Mouse (Mus musculus) kidney, adult 8-10 months (tissue): ENCODE measurements around the gene Cetn4.
A peak's percentile ranks its signal among the peaks of the same experiment; 100 is the strongest.

ENCODE experiments used
- DNase-seq, 2 experiments: peaks; one replicate each; pipeline ENCODE4 v3.0.0; 2022

Gene Cetn4

DNA sequence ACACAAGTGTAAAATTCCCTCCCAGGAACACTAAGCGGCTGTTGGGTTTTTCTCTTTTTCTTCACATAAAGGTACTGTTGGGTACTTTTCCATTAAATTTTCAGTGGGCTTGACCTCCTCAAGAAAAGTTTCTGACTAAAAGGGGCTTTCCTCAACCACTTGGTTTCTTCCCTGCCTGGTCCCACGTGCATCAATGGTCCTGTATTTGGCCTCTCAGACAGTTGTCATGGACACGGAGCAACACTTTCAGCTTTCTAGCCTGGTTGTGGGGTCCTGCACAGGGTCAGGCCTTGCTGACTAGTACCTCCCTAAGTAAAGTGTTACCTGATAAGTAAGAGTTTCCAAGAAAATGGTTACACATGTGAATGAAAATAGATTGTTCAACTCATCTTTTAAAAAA lies 13.0 kb downstream of the Cetn4 start:
- DNase-seq = no peak

DNA sequence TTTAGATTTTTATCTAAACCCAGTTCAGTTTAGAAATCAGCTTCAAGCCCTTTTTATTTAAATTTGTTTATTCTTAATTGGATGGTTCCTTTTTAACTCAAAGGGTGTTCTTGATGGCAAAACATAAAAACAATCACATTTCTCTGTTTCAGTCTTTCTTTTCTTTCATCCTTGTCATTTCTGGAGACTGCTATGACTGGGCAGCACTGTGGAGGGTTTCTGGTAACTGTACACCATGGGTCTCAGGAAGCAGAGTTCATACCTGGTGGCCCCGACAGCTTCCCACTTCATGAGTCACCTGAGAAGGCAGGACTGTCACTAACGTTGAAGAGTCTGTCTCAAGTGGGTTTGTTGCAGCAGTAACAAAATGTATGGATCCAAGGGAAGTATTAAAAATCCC lies 19.9 kb downstream of the Cetn4 start:
- DNase-seq = no peak

DNA sequence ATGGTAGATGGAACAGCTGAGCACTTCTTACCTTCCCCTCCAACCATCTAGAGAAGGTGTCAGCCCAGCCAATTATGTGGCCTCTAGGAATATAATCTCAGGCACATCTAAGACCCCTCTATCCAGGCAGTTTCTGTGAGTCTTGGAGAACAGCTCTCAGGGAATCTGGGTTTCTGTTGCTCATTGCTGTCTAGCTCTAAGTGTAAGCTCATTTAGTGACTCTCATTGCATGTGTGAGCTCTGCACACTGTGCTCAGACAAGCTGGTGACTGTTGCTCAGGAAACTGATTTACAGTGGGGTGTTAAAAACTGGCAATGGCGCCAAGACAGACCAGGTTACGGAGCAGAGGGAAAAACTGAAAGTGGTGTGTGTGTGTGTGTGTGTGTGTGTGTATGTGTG lies 20.6 kb downstream of the Cetn4 start:
- no peak for DNase-seq

DNA sequence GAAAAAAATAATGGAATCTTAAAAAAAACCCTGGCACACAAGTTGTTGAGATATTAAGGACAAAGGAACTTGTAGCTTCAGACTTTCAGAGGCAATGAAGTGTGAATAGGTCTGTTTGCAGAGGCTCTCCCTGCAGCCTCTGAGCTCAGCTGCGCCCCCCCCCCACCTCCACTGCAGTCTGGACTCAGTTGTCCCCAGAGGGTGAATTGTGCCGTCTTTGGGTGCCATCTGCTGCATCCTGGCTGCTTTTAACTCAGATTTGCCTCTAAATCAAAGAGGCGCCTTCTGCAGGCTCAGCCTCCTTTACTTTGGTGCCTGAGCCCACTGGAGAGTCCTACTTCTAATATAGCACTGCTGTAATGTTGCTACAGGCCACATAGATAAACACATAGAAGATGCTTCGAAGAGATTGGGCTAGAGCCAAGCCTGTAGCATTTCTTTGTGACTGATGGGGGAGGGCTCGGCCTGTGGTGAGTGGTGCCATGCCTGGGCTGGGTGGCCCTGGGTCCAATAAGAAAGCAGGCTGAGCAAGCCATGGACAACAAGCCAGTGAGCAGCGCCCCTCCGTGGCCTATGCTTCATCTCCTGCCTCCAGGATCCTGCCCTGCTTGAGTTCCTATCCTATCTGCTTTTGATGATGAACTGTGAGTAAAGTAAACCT lies 21.5 kb downstream of the Cetn4 start:
- no peak for DNase-seq

DNA sequence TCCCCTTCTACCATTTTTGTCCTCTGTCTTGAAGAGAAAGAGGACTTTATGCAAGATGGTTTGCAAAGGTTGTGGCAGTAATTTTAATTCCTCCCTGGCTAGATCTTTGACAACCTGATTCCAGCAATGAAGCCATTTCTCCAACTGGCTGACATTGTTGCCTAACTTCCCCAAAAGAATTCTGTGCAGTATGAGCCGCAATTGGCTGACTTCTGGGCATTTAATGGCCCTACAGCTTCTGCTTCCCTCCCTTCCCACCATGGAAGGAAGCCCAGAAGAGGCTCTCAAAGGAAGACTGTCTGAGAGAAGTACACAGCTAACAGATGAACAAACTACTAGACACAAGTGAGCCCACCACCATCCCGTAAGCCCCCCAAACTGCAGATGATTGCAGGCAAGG lies 23.3 kb downstream of the Cetn4 start:
- no peak for DNase-seq

DNA sequence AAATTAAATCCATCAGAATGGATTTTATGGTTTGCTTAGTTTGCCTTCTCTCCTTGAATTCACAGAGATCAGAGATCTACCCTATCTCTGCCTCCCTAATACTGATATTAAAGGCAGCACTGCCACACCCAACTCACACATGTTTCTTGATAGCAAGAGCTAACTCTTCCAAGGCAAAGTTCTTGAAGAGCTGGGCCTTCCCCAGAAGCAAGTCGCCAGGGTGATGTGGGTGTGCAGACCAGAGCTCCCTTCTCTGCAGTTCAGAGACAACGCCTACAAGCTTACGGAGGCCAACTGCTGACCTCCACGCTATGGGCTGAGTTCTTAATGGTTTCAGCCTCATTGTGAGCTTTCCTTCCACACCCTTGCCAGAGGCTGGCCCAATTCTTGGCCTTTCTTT lies 29.3 kb downstream of the Cetn4 start:
- DNase-seq = no peak

DNA sequence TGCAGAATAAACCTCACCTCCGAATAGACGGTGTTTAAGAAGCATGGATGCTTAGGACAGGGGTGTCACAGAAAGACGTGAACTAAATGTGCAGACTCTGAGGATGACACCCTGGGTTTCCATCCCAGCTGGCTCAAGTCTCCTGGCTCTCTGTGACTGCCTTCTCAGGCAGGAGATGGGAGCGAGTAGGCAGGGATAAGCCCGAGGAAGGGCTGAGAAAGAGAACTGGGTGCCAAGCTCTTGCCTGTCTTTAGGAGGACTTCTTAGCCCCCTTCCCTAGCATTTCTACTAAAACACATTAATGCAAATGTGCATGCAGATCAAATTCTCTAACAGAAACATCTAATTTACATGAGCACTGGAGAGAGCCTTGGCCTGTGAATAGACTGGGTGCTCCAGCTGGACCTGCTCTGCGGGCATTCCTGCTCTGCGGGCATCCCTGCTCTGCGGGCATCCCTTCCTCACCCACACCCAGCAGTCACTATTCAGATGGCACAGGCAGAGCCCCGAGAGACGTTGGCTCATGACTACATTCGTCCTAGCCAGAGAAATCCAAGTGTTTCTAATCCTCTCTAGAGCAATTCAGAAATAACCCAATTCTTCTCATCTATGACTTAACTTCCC lies 30.1 kb downstream of the Cetn4 start:
- DNase-seq = no peak

DNA sequence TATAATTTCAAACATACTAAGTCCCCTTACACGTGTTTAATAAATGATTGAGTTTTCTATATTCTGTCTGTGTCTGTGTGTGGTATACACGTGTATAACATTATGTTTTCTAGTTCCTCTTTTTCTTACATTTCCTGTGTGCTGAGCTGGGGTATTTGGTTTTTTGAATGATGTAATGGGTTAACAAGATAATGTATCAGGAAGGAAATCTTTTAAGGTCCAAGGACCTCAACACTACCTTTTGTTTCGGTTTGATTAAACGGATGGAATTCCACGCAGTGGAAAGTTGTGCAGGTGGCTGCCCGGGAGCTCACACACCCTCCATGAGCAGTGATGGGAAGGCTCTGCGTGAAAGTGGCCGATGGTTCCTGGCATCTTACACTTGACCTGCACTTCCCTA lies 31.6 kb downstream of the Cetn4 start:
- no peak for DNase-seq

DNA sequence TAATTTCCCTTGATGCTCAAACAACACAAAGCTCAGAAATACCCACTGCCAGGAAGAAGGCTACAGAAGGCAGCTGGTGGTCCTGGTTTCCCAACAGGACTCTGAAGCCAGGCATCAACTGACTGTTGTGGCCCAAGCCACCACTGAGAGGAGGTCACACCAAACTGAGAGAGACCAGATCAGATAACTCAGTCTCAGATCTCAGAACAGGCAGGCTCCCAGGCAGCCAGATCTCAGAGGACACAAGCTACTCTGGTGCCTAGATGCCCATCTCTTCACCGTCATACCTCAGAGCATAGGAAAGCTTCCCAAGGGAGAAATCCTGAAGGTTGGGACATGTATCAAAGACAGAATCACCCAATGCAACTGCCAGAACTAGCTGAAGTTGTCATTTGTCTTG lies 32.3 kb downstream of the Cetn4 start:
- no peak for DNase-seq

DNA sequence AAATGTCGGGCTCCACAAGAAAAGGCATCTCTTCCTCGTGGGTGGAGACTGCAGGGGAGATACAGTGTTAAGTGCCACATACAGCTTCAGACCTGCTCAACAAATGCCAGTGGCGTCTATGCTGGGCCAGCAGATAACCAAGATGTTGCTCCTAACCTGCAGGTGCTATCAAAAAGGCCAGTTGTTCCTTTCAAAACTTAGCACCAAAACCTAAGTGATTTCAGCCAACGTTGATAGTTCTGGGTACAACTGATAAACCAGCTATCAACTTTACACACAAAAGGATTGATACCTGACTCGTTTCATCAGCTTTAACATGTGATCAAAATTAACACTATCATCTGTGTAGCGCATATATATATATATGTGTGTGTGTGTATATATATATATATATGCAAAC lies 37.8 kb downstream of the Cetn4 start:
- DNase-seq = no peak

DNA sequence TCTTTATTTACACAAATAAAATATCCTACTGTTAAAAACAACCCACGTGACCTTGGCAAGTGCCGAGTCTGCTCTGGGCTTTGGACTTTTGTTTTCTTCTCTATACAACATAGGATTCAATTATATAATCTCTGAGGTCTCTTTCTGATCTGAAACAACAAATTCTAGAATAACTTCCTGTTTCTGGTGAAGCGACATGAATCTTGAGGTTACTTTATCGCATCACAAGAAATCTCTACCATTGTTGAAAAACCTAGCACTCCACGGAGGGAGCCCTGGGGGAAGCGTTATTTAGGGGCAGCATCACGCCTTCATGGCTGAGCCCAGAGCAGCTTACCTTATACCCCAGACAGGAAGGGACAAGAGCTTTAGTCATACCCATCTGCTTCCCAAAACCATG lies 39.4 kb downstream of the Cetn4 start:
- no peak for DNase-seq

DNA sequence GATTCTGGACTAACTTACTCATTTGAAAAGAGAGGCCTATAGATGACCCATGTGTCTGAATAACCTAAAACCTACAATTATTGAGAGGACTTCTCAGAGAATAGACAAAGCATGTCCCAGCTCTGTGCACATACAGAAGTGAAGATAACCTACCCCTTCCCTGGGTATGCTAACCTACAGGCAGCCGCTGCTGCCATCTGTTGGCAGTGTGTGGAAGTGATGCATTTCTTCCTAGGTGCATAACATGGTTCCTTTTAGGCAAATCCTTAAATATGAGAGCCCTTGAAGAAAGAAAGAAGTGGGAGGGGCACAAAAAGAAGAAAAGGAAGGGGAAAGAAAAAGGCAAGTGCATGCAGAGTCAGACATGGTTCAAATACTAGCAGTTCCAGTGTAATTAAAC lies 41.3 kb downstream of the Cetn4 start:
- DNase-seq = peak; percentile 27 to 64

DNA sequence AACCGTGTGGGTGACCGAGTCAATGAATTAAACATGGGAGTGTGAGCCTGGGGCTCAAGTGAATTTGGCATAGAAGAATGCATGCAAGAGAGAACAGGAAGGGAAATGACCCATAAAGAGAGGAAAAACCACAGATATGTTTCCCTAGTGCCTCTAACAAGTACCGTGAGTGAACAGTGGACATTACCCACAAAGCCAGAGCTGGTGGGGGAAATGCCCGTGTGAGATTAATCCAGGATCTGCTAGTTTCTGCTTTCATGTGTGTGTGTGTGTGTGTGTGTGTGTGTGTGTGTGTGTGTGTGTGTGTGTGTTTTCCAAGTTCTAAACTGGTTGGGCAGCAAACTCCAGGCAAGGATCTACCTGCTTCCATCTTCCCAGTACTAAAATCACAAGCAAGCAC lies 42.6 kb downstream of the Cetn4 start:
- peak; percentile 9 to 39 for DNase-seq

DNA sequence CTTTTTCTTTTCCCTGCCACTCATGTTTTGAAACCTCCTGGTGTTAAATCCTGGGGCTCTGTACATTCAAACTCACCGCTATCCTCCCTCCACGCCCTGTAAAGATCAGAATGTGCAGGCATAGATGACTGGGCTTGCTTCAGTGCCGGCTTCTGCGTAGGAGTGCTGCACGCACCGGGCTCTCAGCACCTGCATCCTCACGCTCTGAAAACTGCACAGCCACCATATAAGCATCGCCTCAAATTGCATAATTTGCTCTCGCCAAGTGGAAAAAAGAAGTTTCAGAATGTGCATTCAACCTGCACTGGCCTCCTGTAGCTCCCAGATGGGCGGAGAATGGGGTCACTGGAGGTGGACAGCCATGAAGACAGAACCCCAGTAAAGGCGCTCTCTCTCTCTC lies 44.2 kb downstream of the Cetn4 start:
- DNase-seq = no peak

DNA sequence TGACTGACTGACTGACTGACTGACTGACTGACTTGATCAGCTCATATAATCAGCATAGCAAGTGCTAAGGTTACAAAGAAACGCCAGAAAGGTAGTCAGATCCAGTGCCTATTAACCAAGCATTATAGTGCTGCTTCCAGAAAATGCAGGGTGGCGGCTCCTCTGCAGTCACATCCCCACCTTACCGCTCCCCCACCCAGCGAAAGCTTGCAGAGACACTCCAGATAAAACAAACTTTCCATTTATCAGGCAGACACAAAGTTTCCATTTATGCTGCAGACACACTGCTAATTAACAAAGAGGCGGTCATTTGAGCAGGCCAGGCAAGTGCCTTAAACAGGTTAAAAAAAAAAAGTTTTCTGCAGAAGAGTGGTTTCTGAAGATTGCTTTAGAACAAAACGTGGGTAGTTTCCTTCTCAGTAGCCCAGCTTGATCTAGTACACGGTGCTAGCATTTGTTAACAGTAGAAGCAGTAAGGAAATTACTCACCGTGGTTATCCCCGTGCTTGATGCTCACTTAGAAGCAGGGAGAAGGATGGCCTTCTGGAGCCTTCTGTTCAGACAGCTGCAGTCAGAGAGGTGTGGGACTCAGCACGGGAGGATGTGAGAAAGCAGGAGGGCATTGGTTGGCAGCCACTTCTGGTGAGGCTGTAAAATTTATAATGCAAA lies 53.0 kb downstream of the Cetn4 start:
- DNase-seq = no peak

DNA sequence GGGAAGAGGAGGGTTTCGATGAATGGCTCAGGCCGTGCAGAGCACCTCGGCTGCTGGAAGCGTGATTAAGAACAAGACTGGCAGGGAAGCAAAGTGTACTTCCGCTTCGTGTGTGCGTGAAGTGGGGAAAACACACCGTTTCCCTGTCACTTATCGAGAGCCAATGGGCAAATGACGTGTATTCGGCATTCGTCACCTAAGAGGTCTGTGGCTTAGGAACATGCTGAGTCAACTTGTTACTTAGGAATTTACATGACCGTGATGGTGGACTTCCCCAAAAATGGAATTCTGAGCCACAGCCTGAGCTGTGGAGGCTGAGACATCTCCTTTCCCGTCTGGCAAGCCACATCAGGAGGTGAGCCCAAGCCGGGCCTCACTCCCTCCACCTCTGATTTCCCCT lies 54.7 kb downstream of the Cetn4 start:
- DNase-seq = no peak
